Mouse (Mus musculus): ENCODE data around the gene Ece1.
A peak's percentile ranks its signal among the peaks of the same experiment; 100 is the strongest.
"Not testable (repeated sequence)": the region's sequence is repeated elsewhere in the genome, so short reads cannot be mapped to it uniquely, and the experiment has no call there.

Gene Ece1

GRCm38 (mm10) chr4:137862019-137862418 is at the start of gene Ece1:
Gene Ece1, plus strand, starts transcription at chr4:137862237.
- DNase-seq (ENCODE audit: low spot score in 2 of 2), result peak; percentile 92 to 93

GRCm38 (mm10) chr4:137812946-137813708 is 48.9 kb upstream of the Ece1 start:
- DNase-seq (ENCODE audit: low spot score in 2 of 2), result peak; percentile 57 to 63

- DNase-seq (ENCODE audit: low spot score in 2 of 2), result peak; percentile 29 to 35
Observed at GRCm38 (mm10) chr4:137814140-137814539, 47.9 kb upstream of the Ece1 start.

GRCm38 (mm10) chr4:137815473-137815872 is 46.6 kb upstream of the Ece1 start:
- no peak for DNase-seq (ENCODE audit: low spot score in 2 of 2)

- DNase-seq (ENCODE audit: low spot score in 2 of 2), result peak in 1 of 2 experiments; percentile 35
Observed at GRCm38 (mm10) chr4:137816216-137816615, 45.8 kb upstream of the Ece1 start.

- DNase-seq (ENCODE audit: low spot score in 2 of 2), result no peak
Observed at GRCm38 (mm10) chr4:137818341-137818740, 43.7 kb upstream of the Ece1 start.

GRCm38 (mm10) chr4:137819487-137819886 is 42.5 kb upstream of the Ece1 start:
- no peak for DNase-seq (ENCODE audit: low spot score in 2 of 2)

- DNase-seq (ENCODE audit: low spot score in 2 of 2), result peak; percentile 33 to 64
Observed at GRCm38 (mm10) chr4:137820721-137821120, 41.3 kb upstream of the Ece1 start.

GRCm38 (mm10) chr4:137822537-137822936 is 39.5 kb upstream of the Ece1 start:
- no peak for DNase-seq (ENCODE audit: low spot score in 2 of 2)

- DNase-seq (ENCODE audit: low spot score in 2 of 2), result no peak
Observed at GRCm38 (mm10) chr4:137823542-137823941, 38.5 kb upstream of the Ece1 start.

- DNase-seq (ENCODE audit: low spot score in 2 of 2), result no peak
Observed at GRCm38 (mm10) chr4:137824881-137825280, 37.2 kb upstream of the Ece1 start.

GRCm38 (mm10) chr4:137830380-137830779 is 31.7 kb upstream of the Ece1 start:
- no peak for DNase-seq (ENCODE audit: low spot score in 2 of 2)

GRCm38 (mm10) chr4:137831598-137831997 is 30.4 kb upstream of the Ece1 start:
- no peak for DNase-seq (ENCODE audit: low spot score in 2 of 2)

- DNase-seq (ENCODE audit: low spot score in 2 of 2), result peak; percentile 81 to 85
Observed at GRCm38 (mm10) chr4:137835624-137836337, 26.3 kb upstream of the Ece1 start.

GRCm38 (mm10) chr4:137836741-137837140 is 25.3 kb upstream of the Ece1 start:
- no peak for DNase-seq (ENCODE audit: low spot score in 2 of 2)

- DNase-seq (ENCODE audit: low spot score in 2 of 2), result peak; percentile 79 to 81
Observed at GRCm38 (mm10) chr4:137837792-137838191, 24.2 kb upstream of the Ece1 start.

GRCm38 (mm10) chr4:137838791-137839190 is 23.2 kb upstream of the Ece1 start:
- DNase-seq (ENCODE audit: low spot score in 2 of 2), result no peak

- no peak for DNase-seq (ENCODE audit: low spot score in 2 of 2)
Observed at GRCm38 (mm10) chr4:137839452-137839851, 22.6 kb upstream of the Ece1 start.

- DNase-seq (ENCODE audit: low spot score in 2 of 2), result peak in 1 of 2 experiments; percentile 65
Observed at GRCm38 (mm10) chr4:137844656-137845055, 17.4 kb upstream of the Ece1 start.

- not testable (repeated sequence) for DNase-seq (ENCODE audit: low spot score in 2 of 2)
Observed at GRCm38 (mm10) chr4:137847651-137848050, 14.4 kb upstream of the Ece1 start.

GRCm38 (mm10) chr4:137850161-137850560 is 11.9 kb upstream of the Ece1 start:
- DNase-seq (ENCODE audit: low spot score in 2 of 2), result no peak

- DNase-seq (ENCODE audit: low spot score in 2 of 2), result peak in 1 of 2 experiments; percentile 62
Observed at GRCm38 (mm10) chr4:137851484-137851883, 10.6 kb upstream of the Ece1 start.

- DNase-seq (ENCODE audit: low spot score in 2 of 2), result peak; percentile 47 to 59
Observed at GRCm38 (mm10) chr4:137853822-137854221, 8.2 kb upstream of the Ece1 start.
